Mouse (Mus musculus) activated CD4-positive, CD25-positive, alpha-beta regulatory T cell (primary cell): Measurements from ENCODE around the gene Paxbp1. TPM values are rescaled to one million over a fixed set of nuclear protein-coding genes. Genes with fewer than 3 reads are reported as not detected.

ENCODE experiments used
- polyA plus RNA-seq, 2 experiments: library from polyadenylated mRNA; unstranded; fragments of 100-300 nt; shearing (Covaris generic); gene quantifications; one replicate each; pipeline ENCODE4 v1.2.1; 2017

Gene Paxbp1
- 10 to 100 TPM; 89.9 to 90.8 TPM for polyA plus RNA-seq

GRCm38 (mm10) chr16:91044270-91045182 lies at the start of gene Paxbp1:
Gene Paxbp1, minus strand, starts transcription at chr16:91044543.

GRCm38 (mm10) chr16:91011021-91011683 lies 33.2 kb downstream of the Paxbp1 start, which contains the start of gene Synj1:
Gene Synj1, minus strand, starts transcription at chr16:91011308.

Other genes starting within 250 kb of the Paxbp1 start
- 1 to 10 TPM; 8.3 to 9.4 TPM for gene Urb1, start 234.1 kb downstream of the Paxbp1 start, polyA plus RNA-seq
- under 1 TPM in 1 of 2 experiments, not detected in 1; 0.55 TPM for gene Eva1c, start 217.8 kb downstream of the Paxbp1 start, polyA plus RNA-seq
- 10 to 100 TPM; 45.8 to 50.4 TPM for gene Cfap298, start 109.4 kb downstream of the Paxbp1 start, polyA plus RNA-seq
- gene Synj1, start 33.2 kb downstream of the Paxbp1 start, polyA plus RNA-seq = 10 to 100 TPM; 39.4 to 46.4 TPM
- gene 4932438H23Rik, start 50.6 kb upstream of the Paxbp1 start, polyA plus RNA-seq = under 1 TPM; 0.36 to 0.39 TPM
- gene Olig2, start 180.9 kb upstream of the Paxbp1 start, polyA plus RNA-seq = under 1 TPM in 1 of 2 experiments, not detected in 1; 0.06 TPM
- gene Olig1, start 225.2 kb upstream of the Paxbp1 start, polyA plus RNA-seq = not detected